In the genomic region with DNA sequence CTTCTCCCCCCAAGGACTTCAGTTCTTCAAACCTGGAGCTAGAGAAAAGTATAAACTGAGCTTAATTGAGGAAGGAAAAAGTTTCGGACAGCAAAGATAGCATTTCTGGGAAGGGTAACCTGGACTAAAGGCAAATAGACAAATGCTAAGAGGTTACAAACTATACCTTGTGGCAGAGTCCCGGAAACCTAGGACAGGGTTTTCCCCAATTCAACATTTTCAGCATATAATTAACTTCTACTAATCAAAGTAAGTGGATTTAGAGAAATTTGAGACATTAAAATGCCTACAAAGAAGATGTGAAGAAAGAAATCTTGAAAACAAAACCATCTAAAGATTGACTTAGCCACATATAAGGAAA, we compare ENCODE assay signal across 8 mouse cellular contexts. TPM values are rescaled to one million over a fixed set of nuclear protein-coding genes. Genes with fewer than 3 reads are reported as not detected.
DNase-seq lines count a peak whose midpoint lies in the region; ATAC-seq and TF ChIP-seq lines count a peak whose summit lies in the region.

No protein-coding gene starts in this region.

- H3K9ac ChIP-seq in limb, embryonic 15.5 days, result no peak overlapping the region
- peak overlapping the region; percentile 97 for H3K9ac ChIP-seq in stomach, embryonic 16.5 days (ENCODE audit: low read length)

- TF ChIP-seq CTCF in gastrocnemius, adult 2 months (IDR thresholded peaks at IDR 0.05), result no peak
- TF ChIP-seq CTCF in testis, adult 2 months (IDR thresholded peaks at IDR 0.05; ENCODE audit: control insufficient read depth, insufficient read depth, insufficient replicate concordance, low read depth, low read length), result no peak

- peak overlapping the region; percentile 86 for H3K4me3 ChIP-seq in gastrocnemius, adult 2 months
- peak overlapping the region; percentile 95 for H3K4me3 ChIP-seq in testis, adult 2 months (ENCODE audit: control insufficient read depth, low read depth, low read length)
- H3K4me3 ChIP-seq in limb, embryonic 15.5 days, result peak overlapping the region; percentile 98
- peak overlapping the region; percentile 98 for H3K4me3 ChIP-seq in stomach, embryonic 16.5 days (replicated peaks; ENCODE audit: low read length)

- H3K4me2 ChIP-seq in limb, embryonic 15.5 days, result peak overlapping the region; percentile 60
- H3K4me2 ChIP-seq in stomach, embryonic 16.5 days (ENCODE audit: low read depth, low read length), result peak overlapping the region; percentile 81

- no peaks in the 10 kb centered on the region for H3K9me3 ChIP-seq in limb, embryonic 15.5 days
- H3K9me3 ChIP-seq in stomach, embryonic 16.5 days (replicated peaks; ENCODE audit: control insufficient read depth, low read length), result no peaks in the 10 kb centered on the region

- no peak for TF ChIP-seq POLR2A in testis, adult 2 months (IDR thresholded peaks at IDR 0.05; ENCODE audit: control insufficient read depth, low read depth, low read length)

- DNase-seq in gastrocnemius, adult 2 months, result no peak
- no peak for DNase-seq in gastrocnemius, postnatal 10 days
- no peak for DNase-seq in testis, postnatal 14 days (ENCODE audit: low spot score)
- no peak for DNase-seq in adrenal gland, postnatal 4 days (ENCODE audit: low spot score in 2 of 2)
- DNase-seq in gastrocnemius, postnatal 25 days, result no peak

- 68% methylated on average over 2 of the region's 2 CpGs for WGBS in limb, embryonic 15.5 days
- WGBS in stomach, embryonic 16.5 days, result 76% methylated on average over 2 of the region's 2 CpGs

- no peaks in the 10 kb centered on the region for H3K27me3 ChIP-seq in testis, adult 2 months (ENCODE audit: control insufficient read depth, insufficient read depth, low read length)
- H3K27me3 ChIP-seq in limb, embryonic 15.5 days, result no peaks in the 10 kb centered on the region
- H3K27me3 ChIP-seq in stomach, embryonic 16.5 days (ENCODE audit: control insufficient read depth, insufficient read depth, low read length), result no peaks in the 10 kb centered on the region

- peak overlapping the region; percentile 92 for H3K27ac ChIP-seq in gastrocnemius, adult 2 months
- H3K27ac ChIP-seq in testis, adult 2 months (ENCODE audit: control insufficient read depth, insufficient read depth, low read depth, low read length), result peak overlapping the region; percentile 74
- peak overlapping the region; percentile 51; the same call in 1 of the 2 replicates for H3K27ac ChIP-seq in limb, embryonic 15.5 days
- H3K27ac ChIP-seq in stomach, embryonic 16.5 days (ENCODE audit: low read length), result peak overlapping the region; percentile 86

- intact Hi-C loops in gastrocnemius, adult 2 months (cut with DNase I), result loop anchor here (5.0 kb wide), 2 partner anchors 74 to 209 kb away; no protein-coding TSS in a partner anchor

- peaks cover 4% of the 10 kb centered on the region for H3K4me1 ChIP-seq in testis, adult 2 months (ENCODE audit: control insufficient read depth, insufficient read depth, low read length)
- H3K4me1 ChIP-seq in limb, embryonic 15.5 days, result peaks cover 10% of the 10 kb centered on the region
- peaks cover 14% of the 10 kb centered on the region for H3K4me1 ChIP-seq in stomach, embryonic 16.5 days (ENCODE audit: control insufficient read depth, insufficient read depth, low read length)

- ATAC-seq in limb, embryonic 15.5 days (ENCODE audit: insufficient number of reproducible peaks, low FRiP score, low TSS enrichment, low read depth), result no peak
- ATAC-seq in stomach, embryonic 16.5 days (ENCODE audit: insufficient read depth, low FRiP score), result no peak

- no peaks in the 10 kb centered on the region for H3K36me3 ChIP-seq in testis, adult 2 months (ENCODE audit: control insufficient read depth, insufficient read depth, low read length)
- H3K36me3 ChIP-seq in limb, embryonic 15.5 days, result peaks cover 1% of the 10 kb centered on the region
- H3K36me3 ChIP-seq in stomach, embryonic 16.5 days (ENCODE audit: control insufficient read depth, insufficient read depth, low read length), result no peaks in the 10 kb centered on the region

RNA-seq across cellular contexts. Expression of gene Tex10, which starts 0.4 kb away (rescaled TPM):
- total RNA-seq in gastrocnemius, adult 2 months (2021), result 10 to 100 TPM; 11.6 to 11.7 TPM
- 10 to 100 TPM; 13.1 to 13.8 TPM for total RNA-seq in gastrocnemius, postnatal 10 days (2021)
- polyA plus RNA-seq in testis, adult 2 months (2012; rRNA removed), result 46.3 and 55.6 TPM in 2 replicates
- 45.8 and 47.9 TPM in 2 replicates for polyA plus RNA-seq in limb, embryonic 15.5 days (2015; fragmentation: Nextera tagmentation; extraction: Ambion mirVana)
- polyA plus RNA-seq in stomach, embryonic 16.5 days (2015; fragmentation: Nextera tagmentation; extraction: Ambion mirVana), result 47.6 and 49.4 TPM in 2 replicates
- 10 to 100 TPM; 37.6 to 44.8 TPM for total RNA-seq in adrenal gland, postnatal 4 days (2021)
- 1 to 10 TPM; 8.6 to 8.7 TPM for total RNA-seq in gastrocnemius, postnatal 25 days (2021)
